Mouse (Mus musculus) stomach, embryonic 14.5 days (tissue): ENCODE results near the gene Smim15. TPM values are rescaled to one million over a fixed set of nuclear protein-coding genes. Genes with fewer than 3 reads are reported as not detected.

Source experiments
- ATAC-seq: fragments of 200-750 bp; cut with Nextera tagmentation; 2 replicates; pipeline ENCODE4 v1.8.0; 2017; ENCODE audit warnings: low read depth, moderate TSS enrichment; ENCODE audit not compliant: insufficient number of reproducible peaks, insufficient read depth, low FRiP score
- H3K27ac ChIP-seq: fragments of 300-500 bp; sonication (generic); 2 replicates; pipeline ENCODE4 v1.5.1; 2014; ENCODE audit warnings: mild to moderate bottlenecking, low read length, moderate library complexity, mixed read lengths
- H3K27me3 ChIP-seq: fragments of 300-500 bp; sonication (generic); 2 replicates; pipeline ENCODE4 v1.6.1; 2014; ENCODE audit warnings: low read length, control low read depth, mixed read lengths; ENCODE audit not compliant: control insufficient read depth, insufficient read depth
- H3K36me3 ChIP-seq: fragments of 300-500 bp; sonication (generic); 2 replicates; pipeline ENCODE4 v1.6.1; 2014; ENCODE audit warnings: mild to moderate bottlenecking, control low read depth, low read length, moderate library complexity, mixed read lengths; ENCODE audit not compliant: control insufficient read depth, insufficient read depth
- H3K4me1 ChIP-seq: fragments of 300-500 bp; sonication (generic); 2 replicates; pipeline ENCODE4 v1.6.1; 2014; ENCODE audit warnings: low read length, control low read depth, mixed read lengths; ENCODE audit not compliant: control insufficient read depth, insufficient read depth
- H3K4me2 ChIP-seq: fragments of 300-500 bp; sonication (generic); replicated peaks from 2 replicates; pipeline ENCODE4 v1.6.1; 2014; ENCODE audit warnings: low read depth, low read length, control low read depth
- H3K4me3 ChIP-seq: fragments of 300-500 bp; sonication (generic); 2 replicates; pipeline ENCODE4 v1.5.1; 2014; ENCODE audit warnings: low read depth, low read length, control low read depth
- H3K9ac ChIP-seq: fragments of 300-500 bp; sonication (generic); replicated peaks from 2 replicates; pipeline ENCODE4 v1.6.1; 2014; ENCODE audit warnings: low read depth, mild to moderate bottlenecking, control low read depth, low read length, moderate library complexity, mixed read lengths
- H3K9me3 ChIP-seq: fragments of 300-500 bp; sonication (generic); 2 replicates; pipeline ENCODE4 v1.6.1; 2016; ENCODE audit warnings: low read depth, low read length, control low read depth; ENCODE audit not compliant: control insufficient read depth
- WGBS: fragments of 180-500 bp; shearing (Covaris S2); extraction: QIAGEN DNeasy Blood & Tissue Kit; methylation state at CpG from one replicate; pipeline ENCODE4 v1.1.7; 2014; 5-methylcytosine and 5-hydroxymethylcytosine counted together
- polyA plus RNA-seq: library from polyadenylated mRNA; unstranded; fragments of >200 nt; fragmentation: Nextera tagmentation; extraction: Ambion mirVana; gene quantifications from 2 replicates; pipeline ENCODE4 v1.2.1, GENCODE M21; 2014

The Smim15 gene
- polyA plus RNA-seq, 1 experiment from 2014 or later: 64.0 TPM

- WGBS: 64% methylated on average over 2 of the region's 2 CpGs
- no peak overlapping the region for H3K4me3 ChIP-seq
- H3K27me3 ChIP-seq: no peaks in the 10 kb centered on the region
- H3K9me3 ChIP-seq: no peaks in the 10 kb centered on the region
- no peaks in the 10 kb centered on the region for H3K36me3 ChIP-seq
- no peak for ATAC-seq
- H3K4me1 ChIP-seq: peaks cover 10% of the 10 kb centered on the region; the same call in 1 of the 2 replicates
- H3K9ac ChIP-seq: no peak overlapping the region
- H3K27ac ChIP-seq: no peak overlapping the region
- no peak overlapping the region for H3K4me2 ChIP-seq
Measured at GRCm38 (mm10) chr13:108066021-108066420, 21.8 kb downstream of the Smim15 start.

GRCm38 (mm10) chr13:108069151-108069550 is 24.9 kb downstream of the Smim15 start:
- no peaks in the 10 kb centered on the region for H3K4me1 ChIP-seq
- no peak for ATAC-seq

DNA sequence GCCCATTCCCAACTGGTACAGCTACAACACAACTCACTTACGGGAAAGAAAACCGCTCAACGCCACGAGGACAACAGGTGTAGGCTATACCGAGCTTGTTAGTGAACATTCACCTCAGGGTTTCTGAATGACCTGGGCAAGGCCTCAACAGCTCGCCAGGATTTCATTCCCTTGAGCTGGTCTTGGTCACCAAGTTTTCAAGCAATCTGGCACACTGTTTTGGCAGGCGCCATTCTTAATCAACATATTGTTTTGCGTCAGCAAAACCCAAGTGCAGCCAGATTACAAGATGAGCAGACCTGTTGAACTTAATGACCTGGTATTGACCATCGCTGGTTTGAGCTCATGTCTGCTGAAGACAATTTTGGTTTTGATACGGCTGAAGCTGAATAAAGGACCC is 25.9 kb downstream of the Smim15 start:
- H3K9me3 ChIP-seq: no peaks in the 10 kb centered on the region
- no peaks in the 10 kb centered on the region for H3K27me3 ChIP-seq
- H3K4me2 ChIP-seq: no peak overlapping the region
- 94% methylated on average over 10 of the region's 10 CpGs for WGBS
- H3K36me3 ChIP-seq: 0 out of 2 replicates have a peak, but pooled peaks cover 3% of the 10 kb centered on the region
- H3K4me1 ChIP-seq: no peaks in the 10 kb centered on the region
- H3K4me3 ChIP-seq: no peak overlapping the region
- H3K9ac ChIP-seq: no peak overlapping the region
- H3K27ac ChIP-seq: no peak overlapping the region
- ATAC-seq: no peak

More at GRCm38 (mm10) chr13:108069151-108069550, 24.9 kb downstream of the Smim15 start:
- Histone ChIP-seq H3K4me3 (no peak overlapping the region), H3K4me2 (no peak overlapping the region), H3K27ac (no peak overlapping the region), H3K9me3 (no peaks in the 10 kb centered on the region), H3K9ac (no peak overlapping the region), H3K27me3 (no peaks in the 10 kb centered on the region), H3K36me3 (0 out of 2 replicates have a peak, but pooled peaks cover 3% of the 10 kb centered on the region)
- 62% methylated on average over 4 of the region's 4 CpGs for WGBS

DNA sequence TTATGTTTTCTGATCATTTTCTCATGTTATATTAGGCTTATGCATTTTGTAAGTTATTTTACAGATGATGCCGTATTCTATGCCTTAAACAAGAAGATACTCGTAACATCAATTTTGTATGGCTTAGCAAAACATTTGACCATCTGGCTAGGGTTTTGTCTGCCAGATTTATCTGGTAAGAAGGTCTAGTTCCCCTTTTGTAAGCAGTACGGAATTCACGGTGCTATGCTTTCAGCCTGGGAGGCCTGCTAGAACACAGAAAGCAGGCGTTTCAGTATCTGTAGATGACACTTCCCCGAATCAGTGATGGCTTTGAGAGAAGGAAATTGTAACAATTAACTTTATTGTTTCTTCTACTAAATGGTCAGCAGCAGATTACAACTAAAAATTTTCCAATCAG is 33.2 kb downstream of the Smim15 start:
- 0 out of 2 replicates have a peak, but pooled peaks cover 3% of the 10 kb centered on the region for H3K36me3 ChIP-seq
- H3K27me3 ChIP-seq: no peaks in the 10 kb centered on the region
- H3K4me3 ChIP-seq: no peak overlapping the region
- 82% methylated on average over 6 of the region's 6 CpGs for WGBS
- no peaks in the 10 kb centered on the region for H3K9me3 ChIP-seq
- H3K4me1 ChIP-seq: no peaks in the 10 kb centered on the region
- H3K9ac ChIP-seq: no peak overlapping the region
- ATAC-seq: no peak
- no peak overlapping the region for H3K27ac ChIP-seq
- no peak overlapping the region for H3K4me2 ChIP-seq

- WGBS: 77% methylated on average over 4 of the region's 4 CpGs
- Histone ChIP-seq H3K4me2 (no peak overlapping the region), H3K4me1 (no peaks in the 10 kb centered on the region), H3K36me3 (0 out of 2 replicates have a peak, but pooled peaks cover 3% of the 10 kb centered on the region), H3K27ac (no peak overlapping the region), H3K9me3 (no peaks in the 10 kb centered on the region), H3K4me3 (no peak overlapping the region), H3K27me3 (no peaks in the 10 kb centered on the region), H3K9ac (no peak overlapping the region)
- ATAC-seq: no peak
Measured at GRCm38 (mm10) chr13:108077901-108078300, 33.7 kb downstream of the Smim15 start.

DNA sequence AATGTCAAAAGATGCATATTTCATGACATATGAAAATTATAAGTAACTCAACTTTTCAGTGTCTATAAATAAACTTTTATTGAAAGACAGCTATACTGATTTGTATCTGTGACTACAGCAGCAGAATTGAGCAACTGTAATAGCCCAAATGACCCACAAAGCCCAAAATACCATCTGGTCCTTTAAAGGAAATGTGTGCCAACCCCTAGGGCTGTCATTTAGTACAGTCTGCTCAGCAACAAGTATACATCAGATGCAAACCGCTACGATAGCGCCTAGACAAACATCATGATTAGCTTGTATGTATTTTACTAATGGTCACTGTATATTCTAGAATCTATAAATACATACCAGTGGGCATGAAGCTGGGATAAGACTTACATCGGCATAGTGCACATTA is 39.8 kb downstream of the Smim15 start:
- no peak for ATAC-seq
- Histone ChIP-seq H3K9ac (no peak overlapping the region), H3K4me1 (no peaks in the 10 kb centered on the region), H3K9me3 (no peaks in the 10 kb centered on the region), H3K4me2 (no peak overlapping the region), H3K4me3 (no peak overlapping the region), H3K27me3 (no peaks in the 10 kb centered on the region), H3K27ac (no peak overlapping the region), H3K36me3 (no peaks in the 10 kb centered on the region)
- WGBS: 93% methylated on average over 4 of the region's 4 CpGs

DNA sequence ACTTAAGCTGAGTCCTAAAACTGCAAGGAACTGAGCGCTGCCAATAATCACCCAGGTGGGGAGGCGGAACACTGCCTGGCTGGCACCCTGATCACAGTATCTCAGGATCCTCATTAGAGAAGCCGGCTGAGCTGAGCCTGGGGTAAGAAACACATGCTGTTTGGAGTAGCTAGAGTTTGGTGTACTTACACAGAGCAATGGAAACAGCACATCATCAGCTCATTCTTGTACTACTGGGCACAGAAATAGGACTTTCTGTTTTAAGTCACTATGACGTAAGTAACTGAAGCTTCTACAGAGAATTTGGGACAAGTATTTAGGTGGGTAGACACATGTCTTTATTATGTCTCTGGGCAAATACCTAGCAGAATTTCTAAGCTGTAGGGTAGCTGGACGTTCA is 41.8 kb downstream of the Smim15 start:
- Histone ChIP-seq H3K27ac (no peak overlapping the region), H3K9ac (no peak overlapping the region), H3K4me1 (no peaks in the 10 kb centered on the region), H3K4me3 (no peak overlapping the region), H3K4me2 (no peak overlapping the region), H3K27me3 (no peaks in the 10 kb centered on the region), H3K36me3 (no peaks in the 10 kb centered on the region), H3K9me3 (no peaks in the 10 kb centered on the region)
- ATAC-seq: no peak
- WGBS: 83% methylated on average over 5 of the region's 5 CpGs

GRCm38 (mm10) chr13:108086724-108087123 is 42.5 kb downstream of the Smim15 start:
- H3K27me3 ChIP-seq: no peaks in the 10 kb centered on the region
- H3K4me2 ChIP-seq: no peak overlapping the region
- H3K36me3 ChIP-seq: no peaks in the 10 kb centered on the region
- ATAC-seq: no peak
- no peak overlapping the region for H3K9ac ChIP-seq
- no peak overlapping the region for H3K4me3 ChIP-seq
- H3K9me3 ChIP-seq: no peaks in the 10 kb centered on the region
- 74% methylated on average over 4 of the region's 4 CpGs for WGBS
- no peak overlapping the region for H3K27ac ChIP-seq
- H3K4me1 ChIP-seq: no peaks in the 10 kb centered on the region

DNA sequence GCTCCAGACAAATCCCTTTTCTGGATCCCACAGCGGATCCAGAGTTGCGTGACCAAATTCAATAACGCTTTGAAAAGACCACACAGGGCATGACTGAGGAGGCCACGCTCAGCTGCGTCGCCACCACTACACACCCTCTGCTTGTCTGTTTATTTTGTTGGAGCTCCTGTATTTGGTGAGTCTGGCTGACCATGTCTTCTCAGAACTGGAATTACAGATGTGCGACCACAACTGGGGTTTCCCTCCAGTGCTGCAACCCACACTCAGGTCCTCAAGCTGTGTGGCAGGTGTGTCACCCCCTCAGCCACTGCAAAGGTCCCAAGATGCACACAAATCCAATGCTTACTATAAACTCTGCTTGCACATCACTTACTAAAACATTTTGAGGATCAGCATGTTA is 48.0 kb downstream of the Smim15 start:
- ATAC-seq: no peak
- no peaks in the 10 kb centered on the region for H3K9me3 ChIP-seq
- H3K4me3 ChIP-seq: no peak overlapping the region
- no peaks in the 10 kb centered on the region for H3K4me1 ChIP-seq
- no peak overlapping the region for H3K27ac ChIP-seq
- H3K9ac ChIP-seq: no peak overlapping the region
- H3K36me3 ChIP-seq: no peaks in the 10 kb centered on the region
- no peak overlapping the region for H3K4me2 ChIP-seq
- 90% methylated on average over 7 of the region's 7 CpGs for WGBS
- no peaks in the 10 kb centered on the region for H3K27me3 ChIP-seq
